Mouse (Mus musculus) MEL (cell line): ENCODE results near the gene Ppfia2.

ENCODE experiments used
- CTCF ChIP-seq, 3 experiments: IDR thresholded peaks in 2 of 3; conservative IDR thresholded peaks in 1 of 3; 2 replicates each; pipeline ENCODE4 v1.5.1; 2011 to 2012; ENCODE audit warnings: low read length in 3 of 3, low read depth in 2 of 3, mild to moderate bottlenecking in 2 of 3, improper control_type of control experiment in 1 of 3, inconsistent platforms in 1 of 3, mixed read lengths in 1 of 3, moderate library complexity in 1 of 3; ENCODE audit not compliant: control insufficient read depth in 1 of 3, insufficient read depth in 1 of 3, poor library complexity in 1 of 3, severe bottlenecking in 1 of 3
- EP300 ChIP-seq, 2 experiments: IDR thresholded peaks; 2 replicates each; pipeline ENCODE4 v1.6.1; 2011; ENCODE audit warnings: improper control_type of control experiment in 2 of 2, low read length in 2 of 2, low read depth in 1 of 2, mild to moderate bottlenecking in 1 of 2
- NRF1 ChIP-seq: IDR thresholded peaks from 2 replicates; pipeline ENCODE4 v1.6.1; 2014; ENCODE audit warnings: low read depth, mild to moderate bottlenecking, inconsistent platforms, low read length, improper control_type of control experiment, moderate library complexity; ENCODE audit not compliant: poor library complexity, insufficient read depth, severe bottlenecking
- POLR2A ChIP-seq, 2 experiments: IDR thresholded peaks; 2 replicates each; pipeline ENCODE4 v1.6.1; 2011 to 2012; ENCODE audit warnings: low read length in 2 of 2, mild to moderate bottlenecking in 2 of 2, control low read depth in 1 of 2, improper control_type of control experiment in 1 of 2, low read depth in 1 of 2, moderate library complexity in 1 of 2; ENCODE audit not compliant: control insufficient read depth in 1 of 2, insufficient read depth in 1 of 2, poor library complexity in 1 of 2
- POLR2AphosphoS2 ChIP-seq: IDR thresholded peaks from 2 replicates; pipeline ENCODE4 v1.6.1; 2011; ENCODE audit warnings: low read length, improper control_type of control experiment

GRCm38 (mm10) chr10:106763785-106764184 is 293.6 kb downstream of the Ppfia2 start:
- TF ChIP-seq EP300 (IDR thresholded peaks at IDR 0.05; ENCODE audit: low read depth in 1 of 2, low read length in 2 of 2) (no peak), NRF1 (no peak), CTCF (IDR thresholded peaks at IDR 0.05 in 2 of 3, conservative IDR thresholded peaks at IDR 0.05 in 1 of 3; ENCODE audit: control insufficient read depth in 1 of 3, insufficient read depth in 1 of 3, low read depth in 2 of 3, low read length in 3 of 3, poor library complexity in 1 of 3, severe bottlenecking in 1 of 3) (no peak), POLR2A (IDR thresholded peaks at IDR 0.05; ENCODE audit: control insufficient read depth in 1 of 2, insufficient read depth in 1 of 2, low read depth in 1 of 2, low read length in 2 of 2, poor library complexity in 1 of 2) (no peak), POLR2AphosphoS2 (no peak)
